Mouse (Mus musculus): Measurements from ENCODE around the gene Crb2.
A peak's percentile ranks its signal among the peaks of the same experiment; 100 is the strongest.

Crb2 gene

GRCm38 (mm10) chr2:37797046-37797445, 21.0 kb downstream of the Crb2 start:
- no peak for DNase-seq (ENCODE audit: low spot score in 2 of 2)

DNA sequence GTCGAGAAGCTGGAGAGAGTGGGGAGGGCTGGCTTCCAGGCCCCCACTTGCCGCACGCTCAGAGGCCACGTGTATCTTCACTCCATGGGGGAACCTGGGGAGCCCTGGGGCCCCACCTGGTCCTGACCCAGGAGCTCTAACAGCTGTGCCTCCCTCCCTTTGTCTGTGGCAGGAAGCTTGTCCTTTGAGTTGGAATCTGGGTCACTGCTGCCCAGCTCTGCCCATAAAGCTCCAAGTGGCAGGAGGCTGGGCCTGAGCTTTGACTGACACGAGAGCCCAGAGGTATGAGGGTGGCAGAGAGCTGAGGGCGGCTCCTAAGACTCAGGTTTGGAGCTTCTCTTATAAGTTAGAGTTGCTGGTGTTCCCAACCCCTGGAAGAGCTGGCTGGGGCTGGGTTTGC, 23.1 kb downstream of the Crb2 start:
- no peak for DNase-seq (ENCODE audit: low spot score in 2 of 2)

DNA sequence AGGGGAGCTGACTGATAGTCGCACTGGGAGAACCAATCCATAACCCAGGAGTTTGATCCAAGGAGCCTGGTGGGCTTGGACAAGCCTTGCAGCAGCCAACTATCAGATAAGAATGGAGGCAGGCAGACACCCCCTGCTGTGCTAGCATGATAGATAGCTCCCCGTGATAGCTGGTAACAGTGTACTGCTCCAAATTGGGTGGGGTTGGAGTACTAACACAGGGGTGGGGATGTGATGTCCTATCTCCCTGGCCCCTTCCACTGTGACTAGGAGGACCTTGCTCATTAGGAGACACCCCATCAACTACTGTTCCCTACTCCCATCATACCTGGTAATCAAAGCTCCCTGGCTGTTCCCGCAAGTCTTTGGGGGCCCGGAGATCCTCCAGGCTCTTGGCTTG, 25.6 kb downstream of the Crb2 start:
- no peak for DNase-seq (ENCODE audit: low spot score in 2 of 2)

GRCm38 (mm10) chr2:37802610-37803212, 26.7 kb downstream of the Crb2 start:
- DNase-seq (ENCODE audit: low spot score in 2 of 2): peak in 1 of 2 experiments; percentile 71

DNA sequence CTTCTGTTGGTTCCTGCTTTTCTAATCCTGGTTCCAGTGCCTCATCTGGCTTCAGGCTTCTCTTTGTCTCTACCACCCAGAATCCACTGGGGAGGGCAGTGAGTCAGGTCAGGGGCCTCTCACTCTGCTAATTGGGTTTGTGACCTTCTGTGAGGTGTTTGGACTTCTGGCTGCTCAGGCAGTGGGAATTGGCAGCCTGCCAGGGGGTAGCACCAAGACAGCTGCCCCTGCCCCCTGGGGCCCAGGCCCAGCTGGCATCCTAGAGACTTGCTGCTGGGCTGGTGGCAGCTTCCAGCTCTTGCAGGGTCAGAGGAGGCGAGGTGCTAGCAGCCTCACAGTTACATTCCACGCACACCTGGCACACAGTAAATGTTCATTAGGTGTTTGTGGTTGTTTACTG, 35.6 kb downstream of the Crb2 start:
- no peak for DNase-seq (ENCODE audit: low spot score in 2 of 2)

GRCm38 (mm10) chr2:37812401-37812800, 36.4 kb downstream of the Crb2 start:
- no peak for DNase-seq (ENCODE audit: low spot score in 2 of 2)

GRCm38 (mm10) chr2:37814820-37815361, 38.8 kb downstream of the Crb2 start:
- no peak for DNase-seq (ENCODE audit: low spot score in 2 of 2)

DNA sequence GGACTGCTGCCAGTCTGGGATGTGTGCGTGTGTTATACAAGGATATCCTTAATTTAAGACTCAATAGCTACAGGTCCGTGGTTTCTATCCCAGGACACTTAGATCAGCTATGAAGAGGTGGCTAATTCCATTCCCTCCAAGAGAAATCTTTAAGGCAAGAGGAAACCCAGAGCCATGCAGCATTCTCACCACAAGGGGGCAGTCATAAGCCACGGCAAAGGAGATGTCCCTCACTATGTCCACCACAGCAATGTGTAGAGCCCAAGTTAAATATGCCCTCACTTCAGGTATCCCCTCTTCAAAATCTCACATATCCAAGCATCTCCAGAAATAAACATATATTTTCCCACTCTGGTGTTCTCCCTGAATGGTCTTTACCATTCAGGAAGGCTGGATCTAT, 39.6 kb downstream of the Crb2 start:
- DNase-seq (ENCODE audit: low spot score in 2 of 2): peak; percentile 16 to 87

GRCm38 (mm10) chr2:37818761-37819525, 42.9 kb downstream of the Crb2 start:
- no peak for DNase-seq (ENCODE audit: low spot score in 2 of 2)

- DNase-seq (ENCODE audit: low spot score in 2 of 2): no peak
These were observed 43.6 kb downstream of the Crb2 start for GRCm38 (mm10) chr2:37819526-37820152.

GRCm38 (mm10) chr2:37822122-37822521, 46.1 kb downstream of the Crb2 start:
- DNase-seq (ENCODE audit: low spot score in 2 of 2): no peak

- no peak for DNase-seq (ENCODE audit: low spot score in 2 of 2)
These were observed 47.8 kb downstream of the Crb2 start for GRCm38 (mm10) chr2:37823826-37824225.

DNA sequence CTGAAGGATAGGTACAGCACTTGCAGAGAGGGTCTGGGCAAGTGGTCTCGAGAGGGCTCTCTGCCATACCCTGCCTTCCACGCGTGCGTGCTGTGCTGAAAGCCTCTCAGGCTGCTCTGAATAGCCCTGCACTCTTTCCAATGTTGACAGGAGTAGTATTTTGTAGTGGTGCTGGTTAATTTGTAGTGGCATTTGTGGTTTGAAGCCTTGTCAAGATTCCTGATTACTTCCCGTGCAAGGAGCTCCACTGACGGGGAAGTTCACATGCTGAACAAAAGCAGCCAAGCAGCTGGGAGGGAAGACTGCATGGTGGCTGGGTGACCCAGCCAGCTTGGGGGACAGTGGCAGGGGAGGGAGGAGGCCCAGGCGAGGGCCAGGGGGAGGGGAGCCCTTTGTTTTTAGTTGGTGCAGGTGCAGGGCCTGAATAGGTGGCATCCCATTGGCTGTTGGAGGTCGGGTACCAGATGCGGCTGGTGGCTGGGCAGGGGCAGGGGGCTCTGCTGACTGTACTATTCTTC, 53.8 kb downstream of the Crb2 start:
- DNase-seq (ENCODE audit: low spot score in 2 of 2): no peak

DNA sequence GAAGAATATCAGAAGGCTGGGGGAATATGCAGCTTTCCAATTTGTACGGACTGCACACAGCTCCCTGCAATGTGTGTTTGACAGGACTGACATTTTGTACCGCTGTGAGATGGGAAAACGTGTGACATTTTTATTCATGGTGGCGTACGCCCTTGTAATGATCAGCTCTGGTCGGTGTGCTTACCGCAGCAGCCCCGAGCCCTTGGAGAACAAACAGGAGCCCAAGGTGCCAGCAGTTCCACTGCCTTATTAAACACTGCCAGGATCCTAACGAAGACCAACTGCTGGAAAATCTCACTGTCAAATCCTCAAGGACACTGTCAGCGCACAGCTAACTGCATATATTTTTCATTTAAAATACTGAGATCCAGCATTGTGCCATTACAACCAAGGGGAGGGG, 56.2 kb downstream of the Crb2 start:
- no peak for DNase-seq (ENCODE audit: low spot score in 2 of 2)

DNA sequence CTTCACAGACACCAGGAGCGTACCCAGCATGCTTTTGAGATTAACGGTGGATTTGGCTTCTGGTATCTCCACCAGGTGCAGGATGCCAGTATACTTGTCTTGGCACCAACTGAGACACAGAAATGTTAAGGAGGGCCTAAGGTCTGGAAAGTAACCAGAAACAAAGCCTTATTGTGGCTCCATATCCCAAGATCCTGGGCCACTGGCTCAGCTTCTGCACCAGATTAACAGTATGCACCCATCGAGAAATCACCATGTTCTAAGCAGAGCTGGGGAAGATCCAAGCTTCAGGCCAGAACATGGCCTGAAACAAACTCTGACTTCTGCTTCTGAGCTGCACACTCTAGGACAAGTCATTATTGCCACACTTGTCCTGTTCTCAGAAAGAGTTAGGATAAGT, 60.9 kb downstream of the Crb2 start:
- DNase-seq (ENCODE audit: low spot score in 2 of 2): no peak

DNA sequence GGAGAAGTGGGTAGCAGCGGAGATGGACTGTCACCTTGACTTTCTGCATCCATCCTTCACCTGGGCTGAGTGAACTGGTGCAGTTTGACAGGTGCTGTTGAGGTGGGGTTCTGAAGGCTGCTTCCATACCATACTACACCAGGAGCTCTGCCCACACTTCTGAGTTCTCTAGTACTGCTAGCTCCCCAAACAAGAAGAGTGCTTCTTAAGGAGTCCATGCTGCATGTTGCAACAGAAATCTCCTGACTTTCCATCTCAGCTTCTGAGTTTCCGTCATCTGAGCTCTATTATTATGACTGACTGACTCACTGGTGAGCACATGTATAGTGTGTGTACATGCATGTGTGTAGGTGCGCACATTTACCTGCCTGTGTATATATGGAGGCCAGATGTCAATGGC, 61.5 kb downstream of the Crb2 start:
- DNase-seq (ENCODE audit: low spot score in 2 of 2): no peak

DNA sequence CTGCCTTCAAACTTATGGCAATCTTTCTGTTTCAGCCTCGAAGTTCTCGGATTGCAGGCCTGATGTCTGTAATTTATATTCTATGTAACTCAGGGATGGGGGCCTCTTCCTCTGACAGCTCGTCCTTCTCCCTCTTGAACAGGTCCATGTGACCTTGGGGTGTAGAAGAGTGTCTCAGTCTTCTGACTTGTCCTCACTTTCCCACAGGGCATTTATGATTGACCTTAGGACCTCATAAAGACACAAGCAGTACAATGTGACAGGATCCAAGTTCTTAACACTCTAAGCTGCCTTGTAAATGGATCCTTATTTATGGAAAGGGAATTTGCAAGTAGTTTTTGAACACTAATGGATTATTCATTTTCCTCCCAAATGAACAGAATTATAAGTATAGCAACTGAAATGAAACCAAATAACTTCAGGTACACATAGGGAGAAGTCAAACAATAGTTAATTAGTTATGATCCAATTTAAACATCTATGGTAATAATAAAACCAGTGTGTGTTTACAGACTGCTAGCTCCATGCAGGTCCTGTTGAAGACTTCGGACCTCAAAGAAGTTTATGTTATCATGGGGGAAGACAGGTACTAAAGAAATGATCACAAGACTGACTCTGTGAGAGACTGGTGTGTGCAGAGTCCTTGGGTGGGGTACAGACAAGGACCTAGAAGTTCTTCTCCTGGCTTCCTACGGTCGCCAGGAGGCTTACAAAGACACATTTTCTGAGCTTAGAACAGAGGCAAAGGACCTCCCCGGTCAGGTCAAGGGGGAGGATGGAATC, 62.3 kb downstream of the Crb2 start:
- DNase-seq (ENCODE audit: low spot score in 2 of 2): no peak

GRCm38 (mm10) chr2:37839922-37840321, 63.9 kb downstream of the Crb2 start:
- no peak for DNase-seq (ENCODE audit: low spot score in 2 of 2)

DNA sequence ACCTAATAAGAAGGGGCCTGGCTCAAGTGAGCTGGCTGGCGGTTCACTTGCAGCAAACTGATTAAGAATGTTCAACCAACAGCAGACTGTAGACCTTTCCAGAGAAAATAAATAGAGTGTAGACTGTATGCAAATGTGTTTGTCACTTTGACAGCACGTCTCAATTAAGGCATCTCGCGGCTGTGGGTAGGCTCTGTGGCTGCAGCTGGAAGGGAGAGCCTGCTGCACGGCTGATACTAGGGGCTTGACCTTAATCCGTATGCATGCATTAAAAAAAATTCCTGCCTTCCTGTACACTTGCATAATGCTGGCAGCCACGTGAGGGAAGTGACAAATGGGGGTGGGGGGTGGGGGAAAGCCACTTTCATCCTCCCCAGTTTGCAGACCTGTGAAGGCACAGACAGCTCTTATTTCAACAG, 66.1 kb downstream of the Crb2 start:
- peak in 1 of 2 experiments; percentile 20 for DNase-seq (ENCODE audit: low spot score in 2 of 2)

DNA sequence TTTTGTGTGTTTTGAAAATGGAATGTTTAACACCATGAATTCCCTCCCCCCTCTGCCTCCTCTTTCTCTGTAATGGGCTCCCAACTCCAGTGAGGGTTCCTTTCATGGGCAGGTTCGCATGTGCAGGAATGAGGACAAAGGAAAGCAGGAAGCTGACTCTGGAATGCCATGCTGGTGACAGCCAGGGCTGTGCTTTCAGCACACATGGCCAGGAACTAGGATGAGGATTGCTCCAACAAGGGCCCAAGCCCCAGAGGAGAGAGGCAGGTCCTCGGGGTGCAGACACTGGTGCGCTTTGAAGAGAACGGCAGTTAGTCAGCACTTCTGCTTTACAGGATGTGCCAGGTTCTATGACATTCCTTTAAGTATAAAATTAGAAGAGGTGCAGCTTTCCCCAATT, 66.7 kb downstream of the Crb2 start:
- DNase-seq (ENCODE audit: low spot score in 2 of 2): peak in 1 of 2 experiments; percentile 16
